Mouse (Mus musculus): ENCODE results near the gene Prkd2.
A peak's percentile ranks its signal among the peaks of the same experiment; 100 is the strongest.

The Prkd2 gene

GRCm38 (mm10) chr7:16919395-16920149 lies 76.9 kb downstream of the Prkd2 start:
- DNase-seq: peak; percentile 39 to 45
